In the genomic region with DNA sequence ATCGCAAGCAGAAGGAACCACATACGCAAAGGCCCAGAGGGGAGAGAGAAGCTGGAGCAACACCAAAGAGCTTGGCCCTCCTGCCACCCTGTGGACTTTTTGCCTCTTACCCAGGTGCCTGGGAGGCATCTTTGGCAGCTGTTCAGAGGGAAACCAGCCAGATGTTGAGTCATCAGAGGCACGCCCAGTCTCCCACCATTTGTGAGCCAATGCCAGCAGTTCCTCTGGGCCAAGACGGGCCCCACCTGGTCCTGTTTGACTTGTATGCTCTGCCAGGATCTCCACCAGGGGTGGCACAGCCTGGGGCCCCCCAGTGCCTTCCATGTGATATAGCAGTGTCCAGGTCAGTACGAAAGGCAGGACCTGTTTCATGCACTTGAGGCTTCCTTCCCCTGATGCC, we compare ENCODE assay signal across 9 mouse cellular contexts. TPM values are rescaled to one million over a fixed set of nuclear protein-coding genes. Genes with fewer than 3 reads are reported as not detected.
DNase-seq lines count a peak whose midpoint lies in the region; ATAC-seq lines count a peak whose summit lies in the region.
"Had no signal": no experiment of that assay in that cellular context is flagged by ENCODE, and none has a peak within 500 bp of the region (broad histone marks: within the 10 kb centered on the region; RNA-seq: fewer than 3 reads in every experiment).

No protein-coding gene starts in this region.

- WGBS in kidney, embryonic 14.5 days: 82% methylated on average over 5 of the region's 5 CpGs
- 93% methylated on average over 5 of the region's 5 CpGs for WGBS in forebrain, embryonic 12.5 days

- no peak overlapping the region for H3K4me2 ChIP-seq in kidney, embryonic 14.5 days (replicated peaks; ENCODE audit: low read depth, low read length)
- no peak overlapping the region for H3K4me2 ChIP-seq in forebrain, embryonic 12.5 days
- H3K4me2 ChIP-seq: hindbrain, embryonic 15.5 days had no signal

- H3K27me3 ChIP-seq in kidney, embryonic 14.5 days (ENCODE audit: control insufficient read depth, insufficient read depth, low read length): no peaks in the 10 kb centered on the region
- no peaks in the 10 kb centered on the region for H3K27me3 ChIP-seq in forebrain, embryonic 12.5 days
- H3K27me3 ChIP-seq: hindbrain, embryonic 15.5 days had no signal

- H3K9ac ChIP-seq in kidney, embryonic 14.5 days (ENCODE audit: low read depth, low read length): no peak overlapping the region
- H3K9ac ChIP-seq in forebrain, embryonic 12.5 days: no peak overlapping the region
- H3K9ac ChIP-seq: hindbrain, embryonic 15.5 days had no signal

- H3K4me3 ChIP-seq in kidney, embryonic 14.5 days (ENCODE audit: low read length): no peak overlapping the region
- H3K4me3 ChIP-seq in forebrain, embryonic 12.5 days (replicated peaks): no peak overlapping the region
- H3K4me3 ChIP-seq: hindbrain, embryonic 15.5 days had no signal

- no peaks in the 10 kb centered on the region for H3K36me3 ChIP-seq in kidney, embryonic 14.5 days (ENCODE audit: control insufficient read depth, insufficient read depth, low read length)
- H3K36me3 ChIP-seq in forebrain, embryonic 12.5 days (replicated peaks): no peaks in the 10 kb centered on the region
- H3K36me3 ChIP-seq: hindbrain, embryonic 15.5 days had no signal

- no peak for ATAC-seq in kidney, embryonic 14.5 days (ENCODE audit: low FRiP score, low TSS enrichment)
- ATAC-seq in forebrain, embryonic 12.5 days (ENCODE audit: low FRiP score): no peak

- H3K9me3 ChIP-seq in kidney, embryonic 14.5 days (ENCODE audit: control insufficient read depth, low read length): no peaks in the 10 kb centered on the region
- H3K9me3 ChIP-seq in forebrain, embryonic 12.5 days: no peaks in the 10 kb centered on the region
- H3K9me3 ChIP-seq: hindbrain, embryonic 15.5 days had no signal

- no peak overlapping the region for H3K27ac ChIP-seq in kidney, embryonic 14.5 days (ENCODE audit: low read depth, low read length)
- no peak overlapping the region for H3K27ac ChIP-seq in forebrain, embryonic 12.5 days
- H3K27ac ChIP-seq: hindbrain, embryonic 15.5 days had no signal

- peak; percentile 61 for DNase-seq in kidney, adult 18-20 months
- peak; percentile 52 for DNase-seq in adrenal gland, adult 8-10 months
- peak; percentile 57 to 74 for DNase-seq in kidney, adult 8-10 months
- DNase-seq in ovary, postnatal 36 days (ENCODE audit: low spot score): peak; percentile 46
- DNase-seq in c-Kit-positive CD71-positive TER-119-positive erythroid progenitor cells, embryonic 14.5 days (ENCODE audit: low spot score): no peak
- DNase-seq in retina, embryonic 14.5 days (ENCODE audit: low spot score): no peak

- H3K4me1 ChIP-seq in kidney, embryonic 14.5 days (ENCODE audit: control insufficient read depth, insufficient read depth, low read length): no peaks in the 10 kb centered on the region
- no peaks in the 10 kb centered on the region for H3K4me1 ChIP-seq in forebrain, embryonic 12.5 days
- H3K4me1 ChIP-seq: hindbrain, embryonic 15.5 days had no signal

RNA-seq across cellular contexts. Expression of a gene that starts 21.9 kb away (rescaled TPM):
- 25.8 and 47.4 TPM in 2 replicates for polyA plus RNA-seq in kidney, embryonic 14.5 days (2014; fragmentation: Nextera tagmentation; extraction: Ambion mirVana)
- total RNA-seq in adrenal gland, adult 8-10 months (2022): 10 to 100 TPM; 37.6 to 53.7 (median 46.0) TPM
- 67.9 and 70.6 TPM in 2 replicates for polyA plus RNA-seq in forebrain, embryonic 12.5 days (2016; fragmentation: Nextera tagmentation; extraction: Ambion mirVana)

Comparison
In these comparisons a context has a peak if more than half of its experiments do, and no peak if none do; other contexts are left out.
1. DNase-seq: peak in kidney, adult 18-20 months (single experiment), adrenal gland, adult 8-10 months (single experiment), kidney, adult 8-10 months (2 of 2) and ovary, postnatal 36 days (single experiment); none in c-Kit-positive CD71-positive TER-119-positive erythroid progenitor cells, embryonic 14.5 days (single experiment) and retina, embryonic 14.5 days (single experiment).